24 mouse cellular contexts compared by ENCODE assay signal in genomic region chr8:123719811-123720210, GRCm38 (mm10).
DNase-seq lines count a peak whose midpoint lies in the region; ATAC-seq and TF ChIP-seq lines count a peak whose summit lies in the region.
"Had no signal": no experiment of that assay in that cellular context is flagged by ENCODE, and none has a peak within 500 bp of the region (broad histone marks: within the 10 kb centered on the region; RNA-seq: fewer than 3 reads in every experiment).

No protein-coding gene starts in this region.

- no peak for DNase-seq in kidney, postnatal 0 days (ENCODE audit: low spot score)
- DNase-seq in kidney, postnatal 25 days: no peak
- no peak for DNase-seq in lung, adult 18-20 months
- DNase-seq in frontal cortex, postnatal 10 days (ENCODE audit: low spot score in 2 of 2): no peak
- DNase-seq: adrenal gland, postnatal 36 days; cerebellum, adult 9-10 months; gastrocnemius, postnatal 25 days; heart, adult 18-20 months; left cerebral cortex, postnatal 4 days; thymus, adult 18-20 months; thymus, postnatal 36 days had no signal

- 0 out of 2 replicates have a peak overlapping the region, but pooled peaks have one; percentile 42 for H3K27ac ChIP-seq in forebrain, embryonic 12.5 days
- no peak overlapping the region for H3K27ac ChIP-seq in forebrain, embryonic 16.5 days (ENCODE audit: low read length)
- peak overlapping the region; percentile 1; the same call in 1 of the 2 replicates for H3K27ac ChIP-seq in kidney, postnatal 0 days
- H3K27ac ChIP-seq in intestine, postnatal 0 days (ENCODE audit: low read depth, low read length): peak overlapping the region; percentile 78
- H3K27ac ChIP-seq: forebrain, embryonic 13.5 days; limb, embryonic 15.5 days; liver, embryonic 15.5 days; midbrain, embryonic 12.5 days had no signal

- no peaks in the 10 kb centered on the region for H3K36me3 ChIP-seq in forebrain, embryonic 12.5 days (replicated peaks)
- H3K36me3 ChIP-seq in forebrain, embryonic 16.5 days (ENCODE audit: control insufficient read depth, insufficient read depth): no peaks in the 10 kb centered on the region
- no peaks in the 10 kb centered on the region for H3K36me3 ChIP-seq in kidney, postnatal 0 days (ENCODE audit: insufficient read depth, low read length)
- no peaks in the 10 kb centered on the region for H3K36me3 ChIP-seq in E14TG2a.4 (ENCODE audit: insufficient read depth, low read length)
- no peaks in the 10 kb centered on the region for H3K36me3 ChIP-seq in intestine, postnatal 0 days (ENCODE audit: control insufficient read depth, insufficient read depth)
- H3K36me3 ChIP-seq: heart, embryonic 13.5 days; limb, embryonic 15.5 days; liver, embryonic 15.5 days; midbrain, embryonic 12.5 days had no signal

- no peak for ATAC-seq in forebrain, embryonic 12.5 days (ENCODE audit: low FRiP score)
- ATAC-seq in forebrain, embryonic 16.5 days: no peak
- ATAC-seq in kidney, postnatal 0 days (replicated peaks; ENCODE audit: low FRiP score, low read depth): no peak
- ATAC-seq in intestine, postnatal 0 days: no peak
- ATAC-seq: CD4-positive, CD25-positive, alpha-beta regulatory T cell, adult 4 months; forebrain, embryonic 13.5 days; hindbrain, embryonic 16.5 days; lung, postnatal 0 days; Patski had no signal

- no peak overlapping the region for H3K4me3 ChIP-seq in forebrain, embryonic 12.5 days (replicated peaks)
- no peak overlapping the region for H3K4me3 ChIP-seq in forebrain, embryonic 16.5 days (replicated peaks; ENCODE audit: low read length)
- no peak overlapping the region for H3K4me3 ChIP-seq in kidney, postnatal 0 days (replicated peaks; ENCODE audit: low read depth, low read length)
- H3K4me3 ChIP-seq in E14TG2a.4 (replicated peaks; ENCODE audit: low read length): peak overlapping the region; percentile 53; the same call in 1 of the 2 replicates
- no peak overlapping the region for H3K4me3 ChIP-seq in intestine, postnatal 0 days (ENCODE audit: low read depth, low read length)
- H3K4me3 ChIP-seq: forebrain, embryonic 13.5 days; heart, embryonic 13.5 days; limb, embryonic 15.5 days; liver, embryonic 15.5 days; midbrain, embryonic 12.5 days had no signal

- no peak for TF ChIP-seq CTCF in kidney, postnatal 0 days (IDR thresholded peaks at IDR 0.05; ENCODE audit: low read depth)
- no peak for TF ChIP-seq CTCF in E14TG2a.4 (conservative IDR thresholded peaks at IDR 0.05; ENCODE audit: low read length)
- TF ChIP-seq CTCF in intestine, postnatal 0 days (IDR thresholded peaks at IDR 0.05; ENCODE audit: low read depth): no peak

- no peaks in the 10 kb centered on the region for H3K9me3 ChIP-seq in forebrain, embryonic 12.5 days
- no peaks in the 10 kb centered on the region for H3K9me3 ChIP-seq in forebrain, embryonic 16.5 days (ENCODE audit: control insufficient read depth, low read length)
- H3K9me3 ChIP-seq in kidney, postnatal 0 days (replicated peaks; ENCODE audit: low read length): no peaks in the 10 kb centered on the region
- H3K9me3 ChIP-seq in E14TG2a.4 (ENCODE audit: low read length): peaks cover 3% of the 10 kb centered on the region; the same call in 1 of the 2 replicates
- H3K9me3 ChIP-seq in intestine, postnatal 0 days (ENCODE audit: control insufficient read depth): no peaks in the 10 kb centered on the region
- H3K9me3 ChIP-seq: forebrain, embryonic 13.5 days; heart, embryonic 13.5 days; limb, embryonic 15.5 days; liver, embryonic 15.5 days; midbrain, embryonic 12.5 days had no signal

- no peak overlapping the region for H3K9ac ChIP-seq in forebrain, embryonic 12.5 days
- H3K9ac ChIP-seq in forebrain, embryonic 16.5 days (replicated peaks; ENCODE audit: low read depth, low read length): no peak overlapping the region
- no peak overlapping the region for H3K9ac ChIP-seq in kidney, postnatal 0 days (ENCODE audit: low read depth, low read length)
- no peak overlapping the region for H3K9ac ChIP-seq in intestine, postnatal 0 days (ENCODE audit: low read depth, low read length)
- H3K9ac ChIP-seq: forebrain, embryonic 13.5 days; heart, embryonic 13.5 days; limb, embryonic 15.5 days; liver, embryonic 15.5 days; midbrain, embryonic 12.5 days had no signal

- no peaks in the 10 kb centered on the region for H3K27me3 ChIP-seq in forebrain, embryonic 12.5 days
- H3K27me3 ChIP-seq in forebrain, embryonic 16.5 days (replicated peaks; ENCODE audit: control insufficient read depth, insufficient read depth, low read length): no peaks in the 10 kb centered on the region
- H3K27me3 ChIP-seq in kidney, postnatal 0 days (ENCODE audit: insufficient read depth, low read length): no peaks in the 10 kb centered on the region
- H3K27me3 ChIP-seq in E14TG2a.4 (ENCODE audit: insufficient read depth, low read length): peaks cover 6% of the 10 kb centered on the region
- no peaks in the 10 kb centered on the region for H3K27me3 ChIP-seq in intestine, postnatal 0 days (replicated peaks; ENCODE audit: control insufficient read depth, insufficient read depth, low read length)
- H3K27me3 ChIP-seq: forebrain, embryonic 13.5 days; heart, embryonic 13.5 days; limb, embryonic 15.5 days; liver, embryonic 15.5 days; Patski had no signal

- 59% methylated on average over 5 of the region's 5 CpGs for WGBS in forebrain, embryonic 12.5 days
- WGBS in forebrain, embryonic 16.5 days: 50% methylated on average over 5 of the region's 5 CpGs
- WGBS in kidney, postnatal 0 days: 60% methylated on average over 5 of the region's 5 CpGs
- 70% methylated on average over 5 of the region's 5 CpGs for whole genome bisulfite sequencing in intestine, postnatal 0 days

- peaks cover 37% of the 10 kb centered on the region for H3K4me1 ChIP-seq in forebrain, embryonic 12.5 days
- peaks cover 14% of the 10 kb centered on the region for H3K4me1 ChIP-seq in forebrain, embryonic 16.5 days (replicated peaks; ENCODE audit: control insufficient read depth, insufficient read depth, low read length)
- H3K4me1 ChIP-seq in kidney, postnatal 0 days (replicated peaks; ENCODE audit: insufficient read depth, low read length): peaks cover 13% of the 10 kb centered on the region; the same call in 1 of the 2 replicates
- H3K4me1 ChIP-seq in E14TG2a.4 (replicated peaks; ENCODE audit: low read depth, low read length): peaks cover 85% of the 10 kb centered on the region
- H3K4me1 ChIP-seq in intestine, postnatal 0 days (replicated peaks; ENCODE audit: control insufficient read depth, insufficient read depth, low read length): peaks cover 18% of the 10 kb centered on the region

- H3K4me2 ChIP-seq in forebrain, embryonic 12.5 days: no peak overlapping the region
- no peak overlapping the region for H3K4me2 ChIP-seq in forebrain, embryonic 16.5 days (ENCODE audit: low read length)
- no peak overlapping the region for H3K4me2 ChIP-seq in kidney, postnatal 0 days (ENCODE audit: low read length)
- no peak overlapping the region for H3K4me2 ChIP-seq in intestine, postnatal 0 days (replicated peaks; ENCODE audit: low read depth)
- H3K4me2 ChIP-seq: heart, embryonic 13.5 days; limb, embryonic 15.5 days; midbrain, embryonic 12.5 days had no signal
